Mouse (Mus musculus): ENCODE measurements around the gene Atp6v0a2. TPM values are rescaled to one million over a fixed set of nuclear protein-coding genes. Genes with fewer than 3 reads are reported as not detected.

Gene Atp6v0a2
- polyA plus RNA-seq, 1 experiment: 8.5 TPM

DNA sequence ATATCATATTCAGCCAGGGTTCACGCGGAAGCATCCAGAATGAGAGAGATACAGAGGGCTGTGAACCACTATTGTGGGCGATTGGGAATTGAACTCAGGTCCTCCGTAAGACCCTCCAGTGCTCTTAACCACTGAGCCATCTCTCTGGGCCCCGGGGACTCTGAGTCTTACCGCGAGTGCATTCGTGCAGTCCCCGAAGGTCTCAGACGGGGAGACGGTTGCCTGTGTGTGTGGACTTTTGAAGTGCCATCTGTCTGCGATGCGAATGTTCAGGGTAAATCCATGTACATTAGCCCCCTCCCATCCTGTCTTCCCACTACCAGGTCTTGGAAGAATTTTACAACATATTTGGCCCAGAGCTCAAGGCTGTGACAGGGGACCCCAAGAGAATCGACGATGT lies 117.8 kb downstream of the Atp6v0a2 start:
- no peak for TF ChIP-seq GATA1 (IDR thresholded peaks at IDR 0.05; ENCODE audit: low read length)

- no peak for TF ChIP-seq GATA1 (IDR thresholded peaks at IDR 0.05; ENCODE audit: low read length)
Measured at GRCm38 (mm10) chr5:124748296-124748695, 119.9 kb downstream of the Atp6v0a2 start.

DNA sequence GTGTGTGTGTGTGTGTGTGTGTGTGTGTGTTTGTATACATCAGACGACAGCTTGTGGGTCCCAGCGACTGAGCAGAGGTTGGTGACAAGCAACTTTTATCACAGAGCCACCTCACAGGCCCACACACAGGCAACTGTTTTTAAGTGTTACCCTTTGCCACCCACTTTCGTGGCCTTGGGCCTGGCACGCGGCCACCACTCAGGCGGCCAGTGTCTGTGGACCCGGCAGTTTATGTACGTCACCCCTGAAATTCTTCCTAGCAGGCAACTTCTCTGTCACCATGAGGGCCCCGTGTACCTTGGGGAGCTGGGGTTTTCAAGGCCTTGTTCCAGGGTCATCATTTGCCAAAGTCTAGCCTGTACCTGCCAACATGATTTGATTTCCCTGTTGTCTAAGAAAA lies 123.3 kb downstream of the Atp6v0a2 start:
- no peak for TF ChIP-seq GATA1 (IDR thresholded peaks at IDR 0.05; ENCODE audit: low read length)

- no peak for TF ChIP-seq GATA1 (IDR thresholded peaks at IDR 0.05; ENCODE audit: low read length)
Measured at GRCm38 (mm10) chr5:124761011-124761410, 132.6 kb downstream of the Atp6v0a2 start.

GRCm38 (mm10) chr5:124761787-124762186 lies 133.4 kb downstream of the Atp6v0a2 start:
- no peak for TF ChIP-seq GATA1 (IDR thresholded peaks at IDR 0.05; ENCODE audit: low read length)

Other genes starting within 250 kb of the Atp6v0a2 start
- gene Sbno1, start 202.6 kb upstream of the Atp6v0a2 start, polyA plus RNA-seq (2012): 20.2 and 29.8 TPM in 2 replicates
- gene Kmt5a, start 188.6 kb upstream of the Atp6v0a2 start, polyA plus RNA-seq (2012): 334 and 369 TPM in 2 replicates
- 25.3 and 30.6 TPM in 2 replicates for gene Rilpl2, start 150.2 kb upstream of the Atp6v0a2 start, polyA plus RNA-seq (2012)
- gene Snrnp35, start 145.4 kb upstream of the Atp6v0a2 start, polyA plus RNA-seq (2012): 30.2 and 35.0 TPM in 2 replicates
- 2.0 and 4.2 TPM in 2 replicates for gene Rilpl1, start 97.2 kb upstream of the Atp6v0a2 start, polyA plus RNA-seq (2012)
- gene Tmed2, start 87.9 kb upstream of the Atp6v0a2 start, polyA plus RNA-seq (2012): 105 and 184 TPM in 2 replicates
- 17.9 and 38.4 TPM in 2 replicates for gene Ddx55, start 75.7 kb upstream of the Atp6v0a2 start, polyA plus RNA-seq (2012)
- 7.9 and 8.9 TPM in 2 replicates for gene Eif2b1, start 49.4 kb upstream of the Atp6v0a2 start, polyA plus RNA-seq (2012)
- gene Gtf2h3, start 49.4 kb upstream of the Atp6v0a2 start, polyA plus RNA-seq (2012): 2.8 and 5.6 TPM in 2 replicates
- not detected in 2 replicates for gene Dnah10, start 96.5 kb downstream of the Atp6v0a2 start, polyA plus RNA-seq (2012)
- 3.4 and 3.9 TPM in 2 replicates for gene Ccdc92, start 233.8 kb downstream of the Atp6v0a2 start, polyA plus RNA-seq (2012)
- 36.7 and 48.8 TPM in 2 replicates for gene Zfp664, start 234.1 kb downstream of the Atp6v0a2 start, polyA plus RNA-seq (2012)